Mouse (Mus musculus): ENCODE measurements around the gene Metap1d.

Metap1d gene

DNA sequence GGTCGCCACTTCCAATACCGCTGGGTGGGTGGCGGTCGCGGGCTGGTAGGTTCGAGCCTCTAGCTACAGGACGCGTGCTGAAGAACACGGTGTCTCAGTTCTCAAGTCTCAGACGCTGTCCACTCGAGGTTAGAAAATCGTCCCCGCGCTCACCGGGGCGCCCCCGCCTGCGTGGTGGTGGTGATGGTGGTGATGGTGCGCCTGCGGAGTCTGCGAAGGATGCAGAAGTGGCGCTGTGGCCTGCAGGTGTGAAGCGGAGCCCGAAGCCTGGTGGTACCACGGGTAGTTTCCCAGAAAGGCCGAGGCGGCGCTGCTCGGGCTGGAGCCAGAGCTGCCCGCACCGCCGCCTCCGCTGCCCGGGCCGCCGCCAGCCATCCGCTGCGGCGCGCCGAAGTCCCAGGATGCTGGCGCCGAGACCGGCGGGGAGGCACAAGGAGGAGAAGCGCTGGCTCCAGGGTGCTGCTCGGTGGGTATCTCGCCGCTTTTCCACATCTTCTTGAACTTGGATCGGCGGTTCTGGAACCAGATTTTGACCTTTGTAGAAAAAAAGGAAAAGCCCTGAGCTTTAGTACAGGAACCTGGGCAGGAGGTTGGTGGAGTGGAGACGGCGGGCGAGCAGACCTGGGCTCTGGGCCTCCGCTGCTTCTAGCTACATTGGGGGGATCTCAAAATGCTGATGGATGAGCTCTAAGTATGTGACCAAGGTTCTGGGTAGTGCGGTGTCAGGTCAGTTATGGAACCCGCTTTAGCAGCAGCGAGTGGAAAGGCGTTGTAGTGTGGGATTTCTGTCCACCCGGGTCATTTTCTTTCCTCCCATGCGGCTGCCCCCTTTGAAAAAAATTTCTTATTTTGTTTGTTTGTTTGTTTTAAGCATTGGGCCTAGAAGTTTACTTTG, 91.6 kb downstream of the Metap1d start:
- 7% methylated on average over 61 of the region's 61 CpGs for WGBS

GRCm38 (mm10) chr2:71545401-71545881, 92.4 kb downstream of the Metap1d start:
- WGBS: 5% methylated on average over 32 of the region's 32 CpGs

- under 1% methylated on average over 59 of the region's 59 CpGs for WGBS
These were observed 93.0 kb downstream of the Metap1d start for GRCm38 (mm10) chr2:71545882-71546639.

DNA sequence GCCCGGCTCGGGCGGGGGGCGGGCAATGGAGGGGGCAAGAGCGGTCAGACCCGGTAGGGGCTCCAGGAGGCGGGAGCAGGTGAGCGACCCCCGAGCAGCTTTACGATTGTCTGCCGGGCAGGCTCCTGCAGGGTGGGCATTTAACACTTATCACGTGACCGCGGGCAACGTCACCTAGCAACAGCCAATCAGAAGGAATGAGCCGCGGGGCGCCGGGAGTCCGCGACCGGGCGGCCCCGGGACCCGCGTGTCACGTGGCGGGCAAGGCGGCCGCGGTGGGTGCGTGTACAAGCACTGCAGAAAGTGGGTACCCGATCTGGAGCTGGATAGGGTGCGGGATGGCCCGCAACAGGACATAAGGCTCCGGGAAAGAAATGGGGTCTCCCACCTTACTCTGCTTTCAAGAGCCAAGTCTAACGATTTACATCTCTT, 93.6 kb downstream of the Metap1d start, which contains the start of gene Dlx2:
Gene Dlx2 (minus strand): TSS at position 115 of the 432 bp plus-strand sequence.
- WGBS: under 1% methylated on average over 37 of the region's 37 CpGs

GRCm38 (mm10) chr2:71547829-71548228, 94.8 kb downstream of the Metap1d start:
- WGBS: 16% methylated on average over 8 of the region's 8 CpGs

DNA sequence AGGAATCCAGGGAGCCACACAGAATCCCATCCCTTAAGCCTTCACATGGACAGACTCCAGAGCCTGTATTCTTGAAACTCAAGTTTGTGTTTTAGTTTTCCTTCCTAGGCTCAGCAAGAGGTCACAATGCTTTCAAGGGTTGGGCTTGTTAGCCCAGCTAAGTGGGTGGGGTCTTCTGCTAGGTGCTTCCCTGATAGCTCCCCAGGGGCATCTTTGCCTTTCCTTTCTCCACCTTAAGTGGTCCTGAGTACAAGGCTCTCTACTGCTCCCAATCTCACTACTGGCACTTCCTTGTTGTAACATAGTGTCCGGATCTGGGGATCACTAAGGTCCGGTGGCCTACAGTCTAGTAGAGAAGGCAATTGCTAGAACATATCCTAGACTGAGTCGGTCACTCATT, 97.3 kb downstream of the Metap1d start:
- 50% methylated on average over 3 of the region's 3 CpGs for WGBS

GRCm38 (mm10) chr2:71551704-71552103, 98.6 kb downstream of the Metap1d start:
- 6% methylated on average over 18 of the region's 18 CpGs for WGBS

DNA sequence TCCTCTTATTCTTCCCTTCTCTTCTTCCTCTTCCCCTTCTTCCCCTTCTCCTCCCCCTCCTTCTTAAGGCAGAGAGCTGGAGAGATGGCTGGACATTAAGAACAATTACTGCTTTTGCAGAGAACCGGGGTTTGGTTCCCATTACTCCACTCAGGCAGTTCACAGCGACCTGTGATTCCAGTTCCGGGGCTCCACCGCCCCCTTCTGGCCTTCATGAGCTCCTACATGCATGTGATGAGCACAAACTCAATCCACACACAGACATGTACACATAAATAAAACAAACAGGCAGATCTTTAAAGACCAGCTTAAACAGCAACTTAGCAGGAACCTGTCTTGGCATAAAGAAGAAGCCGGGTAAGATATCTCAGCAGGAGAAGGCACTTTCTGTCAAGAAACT, 103.0 kb downstream of the Metap1d start:
- 76% methylated on average over 5 of the region's 5 CpGs for WGBS

DNA sequence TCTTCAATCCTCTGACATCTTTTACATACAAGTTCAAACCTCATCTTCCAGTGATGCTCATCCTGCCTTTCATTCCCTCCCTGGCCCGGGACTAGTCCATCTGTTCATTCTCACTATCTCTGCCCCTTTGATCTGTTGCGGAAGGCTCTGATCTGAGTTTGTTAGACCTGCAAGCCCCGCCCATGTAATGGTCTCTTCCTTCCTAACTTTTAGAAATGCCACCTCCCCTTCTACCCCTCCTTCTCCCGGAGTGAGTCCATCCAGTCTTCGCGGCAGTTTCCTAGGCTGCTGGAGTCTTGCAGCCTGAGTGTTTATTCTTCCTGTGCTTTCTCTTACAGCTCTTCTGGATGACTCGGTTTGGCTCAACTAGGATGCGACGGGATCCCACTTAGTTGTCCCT, 113.4 kb downstream of the Metap1d start:
- 91% methylated on average over 9 of the region's 9 CpGs for WGBS

- 54% methylated on average over 4 of the region's 4 CpGs for WGBS
These were observed 120.7 kb downstream of the Metap1d start for GRCm38 (mm10) chr2:71573736-71574135.

Measured in cerebral cortex, adult 2 months (tissue).